ENCODE assay signal across 8 mouse cellular contexts in genomic region chr10:122680387-122681084, GRCm38 (mm10). TPM values are rescaled to one million over a fixed set of nuclear protein-coding genes. Genes with fewer than 3 reads are reported as not detected.
DNase-seq lines count a peak whose midpoint lies in the region; ATAC-seq and TF ChIP-seq lines count a peak whose summit lies in the region.

No protein-coding gene starts in this region.

- H3K4me1 ChIP-seq in forebrain, embryonic 16.5 days (replicated peaks; ENCODE audit: control insufficient read depth, insufficient read depth, low read length): peaks cover 10% of the 10 kb centered on the region
- peaks cover 21% of the 10 kb centered on the region for H3K4me1 ChIP-seq in hindbrain, embryonic 13.5 days (replicated peaks)
- H3K4me1 ChIP-seq in lung, adult 2 months (ENCODE audit: control insufficient read depth, insufficient read depth, low read length): peaks cover 4% of the 10 kb centered on the region; the same call in 1 of the 2 replicates
- H3K4me1 ChIP-seq in neural tube, embryonic 15.5 days: peaks cover 22% of the 10 kb centered on the region

- no peak for TF ChIP-seq POLR2A in lung, adult 2 months (IDR thresholded peaks at IDR 0.05; ENCODE audit: borderline replicate concordance, extremely low read depth, low read depth, low read length)

- intact Hi-C loops in gastrocnemius, postnatal 36 days (cut with DNase I): no loop called here

- H3K27ac ChIP-seq in forebrain, embryonic 16.5 days (ENCODE audit: low read length): no peak overlapping the region
- H3K27ac ChIP-seq in hindbrain, embryonic 13.5 days: peak overlapping the region; percentile 67
- H3K27ac ChIP-seq in neural tube, embryonic 15.5 days (replicated peaks): peak overlapping the region; percentile 92

- peak overlapping the region; percentile 48 for H3K9ac ChIP-seq in forebrain, embryonic 16.5 days (replicated peaks; ENCODE audit: low read depth, low read length)
- peak overlapping the region; percentile 93 for H3K9ac ChIP-seq in hindbrain, embryonic 13.5 days
- peak overlapping the region; percentile 92 for H3K9ac ChIP-seq in neural tube, embryonic 15.5 days (replicated peaks)

- H3K4me2 ChIP-seq in forebrain, embryonic 16.5 days (ENCODE audit: low read length): peak overlapping the region; percentile 98
- H3K4me2 ChIP-seq in hindbrain, embryonic 13.5 days: peak overlapping the region; percentile 95
- peak overlapping the region; percentile 82 for H3K4me2 ChIP-seq in neural tube, embryonic 15.5 days

- peak; percentile 60 for DNase-seq in cerebellum, adult 11 months
- DNase-seq in layer of hippocampus, adult 9-10 months (ENCODE audit: low spot score): peak; percentile 20
- DNase-seq in lung, adult 2 months: peak; percentile 13
- DNase-seq in gastrocnemius, postnatal 36 days: no peak

- no peaks in the 10 kb centered on the region for H3K36me3 ChIP-seq in forebrain, embryonic 16.5 days (ENCODE audit: control insufficient read depth, insufficient read depth)
- H3K36me3 ChIP-seq in hindbrain, embryonic 13.5 days: no peaks in the 10 kb centered on the region
- no peaks in the 10 kb centered on the region for H3K36me3 ChIP-seq in neural tube, embryonic 15.5 days

- peak overlapping the region; percentile 88 for H3K4me3 ChIP-seq in forebrain, embryonic 16.5 days (replicated peaks; ENCODE audit: low read length)
- H3K4me3 ChIP-seq in hindbrain, embryonic 13.5 days: peak overlapping the region; percentile 79
- peak overlapping the region; percentile 47 for H3K4me3 ChIP-seq in lung, adult 2 months (replicated peaks; ENCODE audit: extremely low read depth, low read depth, low read length)
- peak overlapping the region; percentile 81 for H3K4me3 ChIP-seq in neural tube, embryonic 15.5 days (replicated peaks)

- 4% methylated on average over 19 of the region's 19 CpGs for WGBS in forebrain, embryonic 16.5 days
- under 1% methylated on average over 18 of the region's 19 CpGs for WGBS in hindbrain, embryonic 13.5 days
- 7% methylated on average over 18 of the region's 19 CpGs for WGBS in lung, adult 2 months
- WGBS in neural tube, embryonic 15.5 days: 1% methylated on average over 18 of the region's 19 CpGs

- peak; percentile 65 for ATAC-seq in CD4-positive, CD25-positive, alpha-beta regulatory T cell, adult 4 months
- ATAC-seq in forebrain, embryonic 16.5 days: peak; percentile 18
- peak; percentile 52 for ATAC-seq in hindbrain, embryonic 13.5 days (ENCODE audit: low FRiP score)
- peak; percentile 32; the same call in 1 of the 2 replicates for ATAC-seq in neural tube, embryonic 15.5 days (ENCODE audit: low FRiP score)

- H3K27me3 ChIP-seq in forebrain, embryonic 16.5 days (replicated peaks; ENCODE audit: control insufficient read depth, insufficient read depth, low read length): peaks cover 10% of the 10 kb centered on the region; the same call in 1 of the 2 replicates
- H3K27me3 ChIP-seq in hindbrain, embryonic 13.5 days: peaks cover 12% of the 10 kb centered on the region; the same call in 1 of the 2 replicates
- H3K27me3 ChIP-seq in neural tube, embryonic 15.5 days (replicated peaks): no peaks in the 10 kb centered on the region

- TF ChIP-seq CTCF in lung, adult 2 months (IDR thresholded peaks at IDR 0.05; ENCODE audit: insufficient read depth, low read length): no peak

- H3K9me3 ChIP-seq in forebrain, embryonic 16.5 days (ENCODE audit: control insufficient read depth, low read length): no peaks in the 10 kb centered on the region
- H3K9me3 ChIP-seq in hindbrain, embryonic 13.5 days: no peaks in the 10 kb centered on the region
- no peaks in the 10 kb centered on the region for H3K9me3 ChIP-seq in neural tube, embryonic 15.5 days (replicated peaks)

RNA-seq across cellular contexts. Expression of gene Ppm1h, which starts 2.0 kb away (rescaled TPM):
- polyA plus RNA-seq in CD4-positive, CD25-positive, alpha-beta regulatory T cell, adult 4 months (2017; shearing (Covaris generic)): 10 to 100 TPM; 50.3 to 52.7 TPM
- polyA plus RNA-seq in forebrain, embryonic 16.5 days (2015; fragmentation: Nextera tagmentation; extraction: Ambion mirVana): 10.7 and 12.2 TPM in 2 replicates
- 20.3 and 20.6 TPM in 2 replicates for polyA plus RNA-seq in hindbrain, embryonic 13.5 days (2015; fragmentation: Nextera tagmentation; extraction: Ambion mirVana)
- polyA plus RNA-seq in lung, adult 2 months (2012; rRNA removed): 8.8 and 9.2 TPM in 2 replicates
- 32.6 and 35.1 TPM in 2 replicates for polyA plus RNA-seq in neural tube, embryonic 15.5 days (2015; fragmentation: Nextera tagmentation; extraction: Ambion mirVana)
- total RNA-seq in gastrocnemius, postnatal 36 days (2021): 1 to 10 TPM; 1.1 to 2.6 TPM

Comparison
In these comparisons a context has a peak if more than half of its experiments do, and no peak if none do; other contexts are left out.
1. DNase-seq: peak in cerebellum, adult 11 months (single experiment), layer of hippocampus, adult 9-10 months (single experiment) and lung, adult 2 months (single experiment); none in gastrocnemius, postnatal 36 days (0 of 2).
2. Peak in every context shown above with its lines, with median percentiles within 50 percentile points of each other: ATAC-seq, H3K4me2 ChIP-seq, H3K4me3 ChIP-seq and H3K9ac ChIP-seq.